ENCODE assay signal across 8 mouse cellular contexts in genomic region chr9:70891431-70892133, GRCm38 (mm10).
DNase-seq lines count a peak whose midpoint lies in the region; ATAC-seq lines count a peak whose summit lies in the region.

No protein-coding gene starts in this region.

- H3K27me3 ChIP-seq in kidney, embryonic 16.5 days (ENCODE audit: insufficient read depth, low read length), result no peaks in the 10 kb centered on the region
- H3K27me3 ChIP-seq in embryonic facial prominence, embryonic 10.5 days (replicated peaks; ENCODE audit: low read depth, poor library complexity, severe bottlenecking), result no peaks in the 10 kb centered on the region
- H3K27me3 ChIP-seq in kidney, embryonic 15.5 days, result no peaks in the 10 kb centered on the region
- no peaks in the 10 kb centered on the region for H3K27me3 ChIP-seq in midbrain, embryonic 15.5 days (replicated peaks)

- WGBS in kidney, embryonic 16.5 days, result 48% methylated on average over 8 of the region's 8 CpGs
- 53% methylated on average over 8 of the region's 8 CpGs for WGBS in embryonic facial prominence, embryonic 10.5 days
- 46% methylated on average over 8 of the region's 8 CpGs for whole genome bisulfite sequencing in kidney, embryonic 15.5 days
- 73% methylated on average over 8 of the region's 8 CpGs for whole genome bisulfite sequencing in midbrain, embryonic 15.5 days

- no peak overlapping the region for H3K4me2 ChIP-seq in kidney, embryonic 16.5 days (replicated peaks; ENCODE audit: low read depth, low read length)
- no peak overlapping the region for H3K4me2 ChIP-seq in kidney, embryonic 15.5 days
- H3K4me2 ChIP-seq in midbrain, embryonic 15.5 days, result no peak overlapping the region

- no peak overlapping the region for H3K27ac ChIP-seq in kidney, embryonic 16.5 days (ENCODE audit: low read length)
- 0 out of 2 replicates have a peak overlapping the region, but pooled peaks have one; percentile 26 for H3K27ac ChIP-seq in embryonic facial prominence, embryonic 10.5 days (replicated peaks)
- H3K27ac ChIP-seq in kidney, embryonic 15.5 days, result peak overlapping the region; percentile 54
- H3K27ac ChIP-seq in midbrain, embryonic 15.5 days, result no peak overlapping the region

- H3K36me3 ChIP-seq in kidney, embryonic 16.5 days (ENCODE audit: insufficient read depth, low read length), result no peaks in the 10 kb centered on the region
- no peaks in the 10 kb centered on the region for H3K36me3 ChIP-seq in embryonic facial prominence, embryonic 10.5 days (replicated peaks)
- no peaks in the 10 kb centered on the region for H3K36me3 ChIP-seq in kidney, embryonic 15.5 days
- no peaks in the 10 kb centered on the region for H3K36me3 ChIP-seq in midbrain, embryonic 15.5 days (replicated peaks)

- H3K4me1 ChIP-seq in kidney, embryonic 16.5 days (ENCODE audit: insufficient read depth, low read length), result peaks cover 12% of the 10 kb centered on the region; the same call in 1 of the 2 replicates
- H3K4me1 ChIP-seq in embryonic facial prominence, embryonic 10.5 days, result peaks cover 17% of the 10 kb centered on the region
- H3K4me1 ChIP-seq in kidney, embryonic 15.5 days, result peaks cover 28% of the 10 kb centered on the region
- H3K4me1 ChIP-seq in midbrain, embryonic 15.5 days, result no peaks in the 10 kb centered on the region

- DNase-seq in kidney, adult 18-20 months, result peak; percentile 24
- no peak for DNase-seq in embryonic facial prominence, embryonic 10.5 days (ENCODE audit: low spot score)
- peak; percentile 63 for DNase-seq in lung, postnatal 10 days
- DNase-seq in thymus, adult 18-20 months, result peak; percentile 16 to 23
- no peak for DNase-seq in cerebellum, adult 9-10 months

- no peak for ATAC-seq in kidney, embryonic 16.5 days (ENCODE audit: low FRiP score, low TSS enrichment)
- no peak for ATAC-seq in kidney, embryonic 15.5 days (replicated peaks; ENCODE audit: low FRiP score)
- ATAC-seq in midbrain, embryonic 15.5 days (replicated peaks), result no peak

- no peak overlapping the region for H3K4me3 ChIP-seq in kidney, embryonic 16.5 days (ENCODE audit: low read length)
- H3K4me3 ChIP-seq in embryonic facial prominence, embryonic 10.5 days, result no peak overlapping the region
- no peak overlapping the region for H3K4me3 ChIP-seq in kidney, embryonic 15.5 days (replicated peaks)
- H3K4me3 ChIP-seq in midbrain, embryonic 15.5 days, result no peak overlapping the region

- H3K9me3 ChIP-seq in kidney, embryonic 16.5 days (ENCODE audit: low read length), result no peaks in the 10 kb centered on the region
- H3K9me3 ChIP-seq in embryonic facial prominence, embryonic 10.5 days, result no peaks in the 10 kb centered on the region
- H3K9me3 ChIP-seq in kidney, embryonic 15.5 days (replicated peaks), result no peaks in the 10 kb centered on the region
- no peaks in the 10 kb centered on the region for H3K9me3 ChIP-seq in midbrain, embryonic 15.5 days

- H3K9ac ChIP-seq in kidney, embryonic 16.5 days (replicated peaks; ENCODE audit: low read length), result no peak overlapping the region
- H3K9ac ChIP-seq in kidney, embryonic 15.5 days, result no peak overlapping the region
- H3K9ac ChIP-seq in midbrain, embryonic 15.5 days, result no peak overlapping the region

Comparison
In these comparisons a context has a peak if more than half of its experiments do, and no peak if none do; other contexts are left out.
1. H3K27ac ChIP-seq: peak in embryonic facial prominence, embryonic 10.5 days (single experiment) and kidney, embryonic 15.5 days (single experiment); none in kidney, embryonic 16.5 days (single experiment) and midbrain, embryonic 15.5 days (single experiment).
2. DNase-seq: peak in kidney, adult 18-20 months (single experiment), lung, postnatal 10 days (single experiment) and thymus, adult 18-20 months (2 of 2); none in embryonic facial prominence, embryonic 10.5 days (single experiment) and cerebellum, adult 9-10 months (single experiment).